Mouse (Mus musculus) left cerebral cortex, adult 2 months (tissue): ENCODE measurements around the gene Gfy. TPM values are rescaled to one million over a fixed set of nuclear protein-coding genes. Genes with fewer than 3 reads are reported as not detected.

Experiments
- DNase-seq, 2 experiments: peaks; one replicate each; pipeline ENCODE4 v3.0.0; 2021 to 2022; ENCODE audit warnings: low spot score in 2 of 2, mixed read lengths in 1 of 2; ENCODE audit errors: extremely low spot score in 1 of 2
- H3K27ac ChIP-seq: fragments of 200-600 bp; 2 replicates; pipeline ENCODE4 v1.8.1; 2022
- H3K4me3 ChIP-seq: fragments of 200-600 bp; 2 replicates; pipeline ENCODE4 v1.8.1; 2022
- CTCF ChIP-seq: fragments of 200-600 bp; IDR thresholded peaks from 2 replicates; pipeline ENCODE4 v1.8.1; 2022; ENCODE audit warnings: antibody characterized with exemption, mild to moderate bottlenecking, moderate library complexity
- intact Hi-C: fragments of 180-260 bp; cut with DNase I; formaldehyde crosslinking; loops from one replicate; pipeline ENCODE4 v1.15.1; 2025
- total RNA-seq, 2 experiments: library from RNA; stranded (reverse); gene quantifications; 2 replicates each; pipeline ENCODE4 v1.2.3; 2021

Gene Gfy
- total RNA-seq, 2 experiments from 2014 or later: 0.29 TPM; not detected in 1

DNA sequence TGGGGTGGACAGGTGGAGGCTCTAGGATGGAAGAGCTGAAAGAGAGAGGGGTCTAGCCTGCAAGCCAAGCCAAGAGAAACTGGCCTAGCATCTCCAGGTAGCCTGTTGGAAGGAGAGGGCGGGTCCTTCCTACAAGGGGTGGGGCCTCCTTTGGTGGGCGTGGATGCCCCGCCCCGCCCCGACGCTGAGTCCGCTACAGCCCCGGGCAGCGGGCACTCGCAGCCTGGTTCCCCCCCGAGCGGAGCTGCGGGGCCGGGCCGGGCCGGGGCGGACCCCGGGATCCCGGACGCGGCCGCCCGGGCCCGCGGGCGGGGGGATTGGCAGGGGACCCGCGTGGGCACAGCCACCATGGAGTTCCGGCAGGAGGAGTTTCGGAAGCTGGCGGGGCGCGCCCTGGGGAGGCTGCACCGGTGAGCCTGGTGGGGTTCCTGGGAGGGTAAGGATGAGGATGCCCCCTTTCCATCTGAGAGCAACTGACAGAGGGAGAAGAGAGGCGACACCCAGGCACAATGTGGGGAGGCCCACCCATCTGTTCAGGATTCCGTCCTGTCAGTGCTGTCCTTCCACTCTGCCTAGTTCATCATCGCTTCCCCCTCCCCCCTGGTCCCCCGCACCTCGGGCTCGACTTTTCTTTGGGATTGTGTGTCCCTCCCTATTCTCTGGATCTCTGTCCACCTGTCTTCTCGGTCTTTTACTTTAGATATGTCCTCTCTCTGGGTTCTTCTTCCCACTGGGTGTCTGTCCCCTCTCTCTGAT lies 15.5 kb downstream of the Gfy start, which contains the start of gene Slc17a7:
Gene Slc17a7, plus strand, starts transcription at position 215 of the 756 bp plus-strand sequence.
- peak; percentile 64 to 68 for DNase-seq
- H3K27ac ChIP-seq: peak within 1 kb of the TSS; percentile 96
- intact Hi-C loops: loop anchor here (2.0 kb wide), 1 partner anchor 25 kb away; no protein-coding TSS in a partner anchor

GRCm38 (mm10) chr7:45162996-45163615 lies 16.3 kb downstream of the Gfy start:
- no peak for TF ChIP-seq CTCF
- intact Hi-C loops: loop anchor here (1.0 to 2.0 kb wide), 4 partner anchors 26 to 136 kb away; no protein-coding TSS in a partner anchor

More for the DNA sequence above, 15.5 kb downstream of the Gfy start, which contains the start of gene Slc17a7:
- peak within 1 kb of the TSS; percentile 69 for H3K4me3 ChIP-seq
- no peak for TF ChIP-seq CTCF

GRCm38 (mm10) chr7:45162551-45162950 lies 16.8 kb downstream of the Gfy start:
- Histone ChIP-seq H3K4me3 (peak overlapping the region; percentile 30), H3K27ac (peak overlapping the region; percentile 83)
- TF ChIP-seq CTCF: no peak
- DNase-seq: no peak
- intact Hi-C loops: loop anchor here (1.0 to 2.0 kb wide), 4 partner anchors 26 to 137 kb away; no protein-coding TSS in a partner anchor

More at GRCm38 (mm10) chr7:45162996-45163615, 16.3 kb downstream of the Gfy start:
- Histone ChIP-seq H3K27ac (peak overlapping the region; percentile 83), H3K4me3 (peak overlapping the region; percentile 69; the same call in 1 of the 2 replicates)
- DNase-seq: no peak

DNA sequence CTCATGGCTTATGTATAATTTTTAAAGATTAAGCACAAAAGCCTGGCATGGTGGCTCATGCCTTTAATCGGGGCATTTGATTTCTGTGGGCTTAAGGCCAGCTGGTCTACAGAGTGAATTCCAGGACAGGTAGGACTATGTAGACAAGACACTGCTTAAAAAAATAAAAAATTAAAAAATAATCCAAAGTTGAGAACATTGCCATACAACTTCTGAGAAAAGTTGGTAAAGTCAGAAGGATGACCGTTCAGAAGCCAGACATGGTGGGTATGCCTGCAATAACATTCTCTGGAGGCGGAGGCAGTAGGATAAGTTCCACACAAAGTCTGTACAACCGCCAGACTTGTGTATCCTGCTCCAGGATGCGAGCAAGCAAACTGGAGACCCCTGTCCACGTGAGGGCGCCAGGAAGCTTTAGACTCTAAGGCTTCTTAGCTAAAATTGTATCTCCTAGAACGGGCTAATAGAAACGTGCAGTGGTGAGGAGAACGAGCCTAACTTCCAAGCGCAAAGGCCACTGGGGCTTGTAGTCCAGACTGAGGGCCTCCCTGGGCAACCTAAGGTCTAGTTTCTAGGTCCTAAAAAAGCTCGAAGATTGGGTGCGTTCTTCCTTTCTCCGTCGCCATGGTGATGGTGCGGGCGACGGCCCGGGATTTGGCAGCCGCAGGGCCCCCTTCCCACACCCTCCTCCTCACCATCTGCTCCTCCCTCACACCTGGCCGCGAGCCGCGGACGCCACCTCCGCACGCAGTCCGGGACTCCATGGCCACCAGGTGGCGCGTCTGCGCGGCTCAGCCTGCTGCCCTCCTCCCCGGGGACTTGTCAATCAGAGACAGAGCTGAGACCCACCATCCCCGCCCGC lies 17.5 kb downstream of the Gfy start:
- Histone ChIP-seq H3K4me3 (peak overlapping the region; percentile 30), H3K27ac (peak overlapping the region; percentile 83)
- DNase-seq: peak; percentile 90 to 98
- TF ChIP-seq CTCF: peak; percentile 80
- intact Hi-C loops: loop anchor here (1.0 to 2.0 kb wide), 4 partner anchors 27 to 137 kb away; no protein-coding TSS in a partner anchor

GRCm38 (mm10) chr7:45160866-45161265 lies 18.5 kb downstream of the Gfy start:
- Histone ChIP-seq H3K4me3 (no peak overlapping the region), H3K27ac (no peak overlapping the region)
- no peak for TF ChIP-seq CTCF
- no peak for DNase-seq
- intact Hi-C loops: no loop called here

DNA sequence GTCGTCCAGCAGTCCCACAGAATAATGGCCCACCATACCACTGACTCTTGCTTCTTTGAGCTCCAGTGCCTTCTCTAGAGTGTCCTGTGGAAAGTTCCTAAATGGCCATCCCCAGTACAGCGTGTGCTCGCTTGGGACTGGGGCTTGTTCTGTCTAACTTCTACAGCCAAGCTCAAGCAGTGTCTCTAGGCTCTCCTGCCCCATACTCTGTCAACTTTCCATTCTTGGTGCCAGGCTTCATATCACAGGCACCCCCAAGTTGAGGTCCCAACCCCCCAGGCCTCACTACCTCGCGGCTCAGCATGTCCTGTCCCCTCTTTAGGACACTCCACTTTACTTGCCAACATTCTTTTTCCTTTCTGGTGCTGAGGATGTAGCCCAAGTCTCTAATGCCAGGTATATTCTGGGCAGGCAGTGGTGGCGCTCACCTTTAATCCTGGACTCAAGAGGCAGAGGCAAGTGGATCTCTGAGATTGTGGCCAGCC lies 19.0 kb downstream of the Gfy start:
- intact Hi-C loops: no loop called here
- no peak for DNase-seq

DNA sequence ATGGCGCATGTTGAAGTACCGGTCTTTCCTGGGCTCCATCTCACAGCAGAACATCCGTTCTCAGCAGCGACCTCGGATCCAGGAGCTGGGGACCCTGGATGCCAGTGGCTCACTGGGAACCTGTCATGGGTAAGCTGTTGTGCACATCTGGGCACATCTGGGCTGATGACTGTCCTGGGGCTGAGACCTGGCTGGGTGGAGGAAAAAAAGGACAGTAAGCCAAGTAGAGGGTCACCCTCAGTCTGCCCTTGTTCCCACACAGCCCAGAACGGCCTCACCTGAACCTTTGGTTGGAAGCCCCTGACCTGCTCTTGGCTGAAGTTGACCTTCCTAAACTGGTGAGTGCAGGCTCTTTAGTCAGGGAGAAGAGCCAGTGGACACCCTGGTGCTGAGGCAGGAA lies 20.4 kb downstream of the Gfy start:
- intact Hi-C loops: no loop called here
- no peak overlapping the region for H3K27ac ChIP-seq
- no peak for TF ChIP-seq CTCF
- no peak for DNase-seq
- no peak overlapping the region for H3K4me3 ChIP-seq

More for the DNA sequence above, 19.0 kb downstream of the Gfy start:
- no peak overlapping the region for H3K4me3 ChIP-seq
- no peak overlapping the region for H3K27ac ChIP-seq
- no peak for TF ChIP-seq CTCF

DNA sequence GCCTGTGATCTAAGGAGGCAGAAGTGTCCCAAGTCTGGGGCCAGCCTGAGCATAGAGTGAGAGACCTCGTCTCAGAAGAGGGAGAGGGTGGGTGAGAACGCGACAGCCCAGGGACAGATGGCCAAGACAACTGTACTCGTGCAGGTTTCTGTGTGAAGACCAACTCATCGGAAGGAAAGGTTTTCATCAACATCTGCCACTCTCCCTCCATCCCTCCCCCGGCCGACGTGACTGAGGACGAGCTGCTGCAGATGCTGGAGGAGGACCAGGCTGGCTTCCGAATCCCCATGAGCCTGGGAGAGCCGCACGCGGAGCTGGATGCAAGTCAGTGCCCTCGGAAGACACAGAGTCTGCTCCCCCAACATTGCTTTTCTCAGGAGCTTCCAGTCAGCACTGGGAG lies 21.9 kb downstream of the Gfy start:
- Histone ChIP-seq H3K4me3 (no peak overlapping the region), H3K27ac (peak overlapping the region; percentile 72)
- intact Hi-C loops: no loop called here
- peak in 1 of 2 experiments; percentile 56 for DNase-seq
- no peak for TF ChIP-seq CTCF

DNA sequence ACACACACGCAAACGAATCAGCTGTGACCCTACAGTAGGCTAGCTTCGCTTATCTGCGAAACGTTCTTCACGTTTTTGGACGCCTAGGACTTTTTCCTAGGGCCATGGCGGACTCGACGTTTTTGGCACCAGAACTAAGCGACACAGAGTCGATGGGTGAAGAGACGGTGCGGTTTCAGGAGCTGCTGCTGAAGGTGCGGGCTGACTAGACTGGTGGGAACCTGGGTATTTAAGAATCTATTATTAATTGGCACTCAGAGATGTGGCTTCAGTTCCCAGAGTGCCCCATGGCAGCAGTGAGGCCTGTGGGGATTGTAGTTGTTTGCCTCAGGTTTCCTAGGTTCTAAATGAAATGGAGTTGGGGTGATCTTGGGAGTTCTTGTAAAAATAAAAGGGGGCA lies 23.2 kb downstream of the Gfy start:
- no peak for TF ChIP-seq CTCF
- no peak for DNase-seq
- Histone ChIP-seq H3K27ac (no peak overlapping the region), H3K4me3 (no peak overlapping the region)
- intact Hi-C loops: no loop called here

DNA sequence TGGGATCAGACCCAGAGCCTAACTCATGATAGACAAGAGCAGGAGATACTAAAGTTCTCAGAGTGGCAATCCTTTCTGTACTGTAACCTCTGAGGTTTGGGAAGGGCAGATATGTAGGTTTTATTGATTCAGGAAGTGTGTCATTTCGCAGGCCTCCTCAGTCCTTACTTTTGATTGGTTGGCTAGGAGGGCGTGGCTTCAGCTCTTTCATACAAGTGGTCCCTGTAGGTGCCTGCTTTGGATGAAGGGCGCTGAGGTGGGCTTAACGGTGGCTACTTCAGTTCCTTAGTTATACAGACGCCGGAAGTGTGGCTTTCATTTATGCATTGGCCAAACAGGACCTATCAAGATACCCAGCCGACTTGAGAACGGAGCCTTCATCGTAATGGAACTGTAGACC lies 23.8 kb downstream of the Gfy start:
- Histone ChIP-seq H3K27ac (no peak overlapping the region), H3K4me3 (no peak overlapping the region)
- intact Hi-C loops: loop anchor here (2.0 kb wide), 1 partner anchor 27 kb away; the partner anchor contains the start of gene Rpl13a
- TF ChIP-seq CTCF: no peak
- no peak for DNase-seq

GRCm38 (mm10) chr7:45154993-45155514 lies 24.3 kb downstream of the Gfy start:
- intact Hi-C loops: loop anchor here (2.0 kb wide), 1 partner anchor 26 kb away; the partner anchor contains the start of gene Rpl13a
- peak in 1 of 2 experiments; percentile 33 for DNase-seq
- peak overlapping the region; percentile 91 for H3K4me3 ChIP-seq
- TF ChIP-seq CTCF: peak; percentile 53
- H3K27ac ChIP-seq: peak overlapping the region; percentile 97; the same call in 1 of the 2 replicates
